Mouse (Mus musculus) liver, adult 2 months (tissue): ENCODE results near the gene Panx3. TPM values are rescaled to one million over a fixed set of nuclear protein-coding genes. Genes with fewer than 3 reads are reported as not detected.

Experiments
- DNase-seq: peaks from one replicate; pipeline ENCODE4 v3.0.0-alpha.2; 2011; ENCODE audit warnings: low read depth, low spot score; ENCODE audit errors: extremely low read depth
- H3K27ac ChIP-seq: fragments of 200-500 bp; replicated peaks from 2 replicates; pipeline ENCODE4 v1.5.1; 2012; ENCODE audit warnings: low read depth, mild to moderate bottlenecking, control low read depth, inconsistent platforms, low read length; ENCODE audit not compliant: insufficient read depth
- H3K27me3 ChIP-seq: fragments of 200-500 bp; 2 replicates; pipeline ENCODE4 v1.6.1; 2012; ENCODE audit warnings: mild to moderate bottlenecking, moderate library complexity, low read length, inconsistent platforms; ENCODE audit not compliant: control insufficient read depth, insufficient read depth
- H3K36me3 ChIP-seq: fragments of 200-500 bp; 2 replicates; pipeline ENCODE4 v1.6.1; 2012; ENCODE audit warnings: low read length, inconsistent platforms; ENCODE audit not compliant: control insufficient read depth, insufficient read depth
- H3K4me1 ChIP-seq: fragments of 200-500 bp; 2 replicates; pipeline ENCODE4 v1.6.1; 2011; ENCODE audit warnings: low read length; ENCODE audit not compliant: control insufficient read depth, insufficient read depth
- H3K4me3 ChIP-seq: fragments of 200-500 bp; 2 replicates; pipeline ENCODE4 v1.5.1; 2011; ENCODE audit warnings: low read depth, mild to moderate bottlenecking, control low read depth, low read length, moderate library complexity; ENCODE audit not compliant: insufficient read depth
- H3K79me2 ChIP-seq: fragments of 200-500 bp; 2 replicates; pipeline ENCODE4 v1.6.1; 2012; ENCODE audit warnings: inconsistent platforms, mild to moderate bottlenecking, low read length, moderate library complexity; ENCODE audit not compliant: control insufficient read depth, insufficient read depth
- H3K9ac ChIP-seq: fragments of 200-500 bp; 2 replicates; pipeline ENCODE4 v1.6.1; 2012; ENCODE audit warnings: low read depth, mild to moderate bottlenecking, control low read depth, inconsistent platforms, low read length
- CTCF ChIP-seq: fragments of 200-500 bp; IDR thresholded peaks from 2 replicates; pipeline ENCODE4 v1.5.1; 2011; ENCODE audit warnings: low read depth, low read length, control low read depth
- POLR2A ChIP-seq: fragments of 200-500 bp; IDR thresholded peaks from 2 replicates; pipeline ENCODE4 v1.6.1; 2011; ENCODE audit warnings: low read length, control low read depth; ENCODE audit not compliant: insufficient read depth; ENCODE audit errors: extremely low read depth
- WGBS: fragments of 180-500 bp; shearing (Covaris S2); methylation state at CpG from one replicate; pipeline ENCODE4 v1.1.7; 2018; 5-methylcytosine and 5-hydroxymethylcytosine counted together
- polyA plus RNA-seq: library from polyadenylated mRNA; depleted of rRNA; stranded (reverse); fragments of >200 nt; gene quantifications from 2 replicates; pipeline ENCODE4 v1.2.3, GENCODE M21; 2012
- total RNA-seq: library from RNA; depleted of rRNA; stranded (reverse); fragments of >200 nt; gene quantifications from 2 replicates; pipeline ENCODE4 v1.2.3, GENCODE M21; 2014

Gene Panx3
- total and polyA plus RNA-seq, 2 experiments, result not detected

- Histone ChIP-seq H3K79me2 (no peaks in the 10 kb centered on the region), H3K4me1 (peaks cover 4% of the 10 kb centered on the region), H3K27me3 (no peaks in the 10 kb centered on the region), H3K27ac (no peak overlapping the region), H3K4me3 (no peak overlapping the region), H3K36me3 (peaks cover 25% of the 10 kb centered on the region), H3K9ac (no peak overlapping the region)
- 81% methylated on average over 1 of the region's 1 CpGs for WGBS
- no peak for DNase-seq
- TF ChIP-seq CTCF (no peak), POLR2A (no peak)
These were observed 44.5 kb downstream of the Panx3 start for GRCm38 (mm10) chr9:37624502-37624901.

- Histone ChIP-seq H3K9ac (no peak overlapping the region), H3K36me3 (peaks cover 23% of the 10 kb centered on the region), H3K4me1 (peaks cover 4% of the 10 kb centered on the region), H3K27me3 (no peaks in the 10 kb centered on the region), H3K4me3 (no peak overlapping the region), H3K79me2 (no peaks in the 10 kb centered on the region), H3K27ac (no peak overlapping the region)
- TF ChIP-seq CTCF (no peak), POLR2A (no peak)
- WGBS, result 92% methylated on average over 3 of the region's 3 CpGs
- DNase-seq, result no peak
These were observed 45.1 kb downstream of the Panx3 start for GRCm38 (mm10) chr9:37623981-37624380.

GRCm38 (mm10) chr9:37621290-37621689 lies 47.7 kb downstream of the Panx3 start:
- TF ChIP-seq CTCF, result no peak
- no peak for TF ChIP-seq POLR2A
- Histone ChIP-seq H3K4me1 (peaks cover 4% of the 10 kb centered on the region), H3K4me3 (no peak overlapping the region), H3K79me2 (peaks cover 6% of the 10 kb centered on the region; the same call in 1 of the 2 replicates), H3K9ac (no peak overlapping the region), H3K36me3 (peaks cover 21% of the 10 kb centered on the region), H3K27ac (no peak overlapping the region), H3K27me3 (no peaks in the 10 kb centered on the region)
- 88% methylated on average over 6 of the region's 6 CpGs for WGBS
- no peak for DNase-seq

GRCm38 (mm10) chr9:37616770-37617169 lies 52.3 kb downstream of the Panx3 start:
- DNase-seq, result peak; percentile 43
- H3K27ac ChIP-seq, result no peak overlapping the region
- H3K9ac ChIP-seq, result no peak overlapping the region
- H3K4me3 ChIP-seq, result no peak overlapping the region
- 54% methylated on average over 2 of the region's 2 CpGs for WGBS
- TF ChIP-seq CTCF (peak; percentile 64), POLR2A (no peak)
- H3K36me3 ChIP-seq, result peaks cover 4% of the 10 kb centered on the region
- H3K79me2 ChIP-seq, result peaks cover 6% of the 10 kb centered on the region; the same call in 1 of the 2 replicates
- H3K4me1 ChIP-seq, result no peaks in the 10 kb centered on the region; the same call in 1 of the 2 replicates
- H3K27me3 ChIP-seq, result no peaks in the 10 kb centered on the region

GRCm38 (mm10) chr9:37615220-37615619 lies 53.8 kb downstream of the Panx3 start:
- TF ChIP-seq CTCF, result no peak
- TF ChIP-seq POLR2A, result no peak
- WGBS, result 73% methylated on average over 5 of the region's 5 CpGs
- Histone ChIP-seq H3K36me3 (peaks cover 4% of the 10 kb centered on the region), H3K79me2 (peaks cover 6% of the 10 kb centered on the region; the same call in 1 of the 2 replicates), H3K4me3 (no peak overlapping the region), H3K4me1 (no peaks in the 10 kb centered on the region; the same call in 1 of the 2 replicates), H3K9ac (no peak overlapping the region), H3K27ac (no peak overlapping the region), H3K27me3 (no peaks in the 10 kb centered on the region)
- no peak for DNase-seq

GRCm38 (mm10) chr9:37614316-37614715 lies 54.7 kb downstream of the Panx3 start:
- H3K36me3 ChIP-seq, result peaks cover 4% of the 10 kb centered on the region
- peak; percentile 76 for DNase-seq
- no peaks in the 10 kb centered on the region for H3K27me3 ChIP-seq
- TF ChIP-seq POLR2A, result no peak
- TF ChIP-seq CTCF, result no peak
- H3K4me3 ChIP-seq, result 0 out of 2 replicates have a peak overlapping the region, but pooled peaks have one; percentile 54
- no peaks in the 10 kb centered on the region; the same call in 1 of the 2 replicates for H3K4me1 ChIP-seq
- H3K27ac ChIP-seq, result peak overlapping the region; percentile 55
- no peak overlapping the region for H3K9ac ChIP-seq
- H3K79me2 ChIP-seq, result peaks cover 6% of the 10 kb centered on the region; the same call in 1 of the 2 replicates
